Mouse (Mus musculus) embryonic facial prominence, embryonic 11.5 days (tissue): ENCODE results near the gene Akr1c13. TPM values are rescaled to one million over a fixed set of nuclear protein-coding genes. Genes with fewer than 3 reads are reported as not detected.

ENCODE experiments used
- polyA plus RNA-seq: library from polyadenylated mRNA; unstranded; fragments of >200 nt; fragmentation: Nextera tagmentation; extraction: Ambion mirVana; gene quantifications from 2 replicates; pipeline ENCODE4 v1.2.1, GENCODE M21; 2014

The Akr1c13 gene
- polyA plus RNA-seq, 1 experiment from 2014 or later: 0.25 TPM

Other genes starting within 250 kb of the Akr1c13 start
- not detected in 2 replicates for gene Ucn3, start 245.8 kb upstream of the Akr1c13 start, polyA plus RNA-seq
- gene Akr1c14, start 142.1 kb upstream of the Akr1c13 start, polyA plus RNA-seq: 0.33 and 0.84 TPM in 2 replicates
- gene Akr1c18, start 40.5 kb upstream of the Akr1c13 start, polyA plus RNA-seq: not detected in 2 replicates
- 0.20 and 0.49 TPM in 2 replicates for gene Akr1c19, start 37.5 kb downstream of the Akr1c13 start, polyA plus RNA-seq
- gene Akr1c12, start 88.3 kb downstream of the Akr1c13 start, polyA plus RNA-seq: not detected in 2 replicates
- not detected in 2 replicates for gene Akr1c6, start 243.2 kb downstream of the Akr1c13 start, polyA plus RNA-seq